Mouse (Mus musculus) MEL (cell line): ENCODE data around the gene Inpp4a. TPM values are rescaled to one million over a fixed set of nuclear protein-coding genes. Genes with fewer than 3 reads are reported as not detected.

Experiments
- DNase-seq: peaks from one replicate; pipeline ENCODE4 v3.0.0; 2011; ENCODE audit warnings: low read depth, low spot score
- H3K27ac ChIP-seq: 2 replicates; pipeline ENCODE4 v1.5.1; 2012; ENCODE audit warnings: low read depth, mild to moderate bottlenecking, control low read depth, low read length, moderate library complexity; ENCODE audit not compliant: control insufficient read depth
- H3K27me3 ChIP-seq, 2 experiments: fragments of 150-350 bp in 1 of 2; sonication (generic) in 1 of 2; 2 replicates each; pipeline ENCODE4 v1.6.1; 2012; ENCODE audit warnings: low read length in 2 of 2, mild to moderate bottlenecking in 2 of 2, improper control_type of control experiment in 1 of 2, moderate library complexity in 1 of 2; ENCODE audit not compliant: insufficient read depth in 2 of 2, control insufficient read depth in 1 of 2
- H3K36me3 ChIP-seq, 2 experiments: 2 replicates each; pipeline ENCODE4 v1.6.1; 2012 to 2014; ENCODE audit warnings: low read length in 2 of 2, improper control_type of control experiment in 1 of 2, inconsistent platforms in 1 of 2, mild to moderate bottlenecking in 1 of 2; ENCODE audit not compliant: insufficient read depth in 2 of 2, control insufficient read depth in 1 of 2
- H3K4me1 ChIP-seq, 2 experiments: fragments of 150-350 bp in 1 of 2; sonication (generic) in 1 of 2; 2 replicates each; pipeline ENCODE4 v1.6.1; 2012; ENCODE audit warnings: low read length in 2 of 2, improper control_type of control experiment in 1 of 2, mild to moderate bottlenecking in 1 of 2; ENCODE audit not compliant: insufficient read depth in 2 of 2, control insufficient read depth in 1 of 2
- H3K4me3 ChIP-seq, 2 experiments: fragments of 150-350 bp in 1 of 2; sonication (generic) in 1 of 2; 2 replicates each; pipeline ENCODE4 v1.5.1; 2012; ENCODE audit warnings: low read depth in 2 of 2, low read length in 2 of 2, mild to moderate bottlenecking in 2 of 2, moderate library complexity in 2 of 2, control low read depth in 1 of 2, improper control_type of control experiment in 1 of 2; ENCODE audit not compliant: control insufficient read depth in 1 of 2, insufficient read depth in 1 of 2
- H3K79me2 ChIP-seq: 2 replicates; pipeline ENCODE4 v1.6.1; 2012; ENCODE audit warnings: mild to moderate bottlenecking, low read length, moderate library complexity; ENCODE audit not compliant: control insufficient read depth, poor library complexity, insufficient read depth
- H3K9ac ChIP-seq: 2 replicates; pipeline ENCODE4 v1.6.1; 2012; ENCODE audit warnings: low read depth, mild to moderate bottlenecking, control low read depth, low read length, moderate library complexity; ENCODE audit not compliant: control insufficient read depth, poor library complexity, severe bottlenecking
- H3K9me3 ChIP-seq: fragments of 150-350 bp; sonication (generic); replicated peaks from 2 replicates; pipeline ENCODE4 v1.6.1; 2012; ENCODE audit warnings: mild to moderate bottlenecking, low read length, improper control_type of control experiment, moderate library complexity; ENCODE audit not compliant: insufficient read depth
- BHLHE40 ChIP-seq: IDR thresholded peaks from 2 replicates; pipeline ENCODE4 v1.6.1; 2012; ENCODE audit warnings: low read depth, mild to moderate bottlenecking, inconsistent platforms, low read length, improper control_type of control experiment, borderline replicate concordance
- CHD1 ChIP-seq: IDR thresholded peaks from 2 replicates; pipeline ENCODE4 v1.6.1; 2012; ENCODE audit warnings: low read depth, mild to moderate bottlenecking, inconsistent platforms, low read length, improper control_type of control experiment
- E2F4 ChIP-seq: IDR thresholded peaks from 2 replicates; pipeline ENCODE4 v1.6.1; 2011; ENCODE audit warnings: low read depth, low read length, improper control_type of control experiment, borderline replicate concordance
- ELF1 ChIP-seq: IDR thresholded peaks from 2 replicates; pipeline ENCODE4 v1.6.1; 2014; ENCODE audit warnings: low read depth, mild to moderate bottlenecking, inconsistent platforms, low read length, improper control_type of control experiment, moderate library complexity
- EP300 ChIP-seq, 2 experiments: IDR thresholded peaks; 2 replicates each; pipeline ENCODE4 v1.6.1; 2011; ENCODE audit warnings: improper control_type of control experiment in 2 of 2, low read length in 2 of 2, low read depth in 1 of 2, mild to moderate bottlenecking in 1 of 2
- GABPA ChIP-seq: IDR thresholded peaks from 2 replicates; pipeline ENCODE4 v1.6.1; 2012; ENCODE audit warnings: low read depth, mild to moderate bottlenecking, inconsistent platforms, low read length, improper control_type of control experiment, moderate library complexity
- GATA1 ChIP-seq: IDR thresholded peaks from 2 replicates; pipeline ENCODE4 v1.6.1; 2011; ENCODE audit warnings: low read depth, low read length, improper control_type of control experiment
- JUND ChIP-seq: IDR thresholded peaks from 2 replicates; pipeline ENCODE4 v1.6.1; 2011; ENCODE audit warnings: low read depth, mild to moderate bottlenecking, improper control_type of control experiment, low read length
- MAX ChIP-seq: IDR thresholded peaks from 2 replicates; pipeline ENCODE4 v1.6.1; 2011; ENCODE audit warnings: low read length, improper control_type of control experiment
- MYC ChIP-seq: IDR thresholded peaks from 2 replicates; pipeline ENCODE4 v1.6.1; 2011; ENCODE audit warnings: low read depth, mild to moderate bottlenecking, low read length, improper control_type of control experiment, moderate library complexity
- NELFE ChIP-seq: IDR thresholded peaks from 2 replicates; pipeline ENCODE4 v1.6.1; 2011; ENCODE audit warnings: low read depth, low read length, improper control_type of control experiment
- NRF1 ChIP-seq: IDR thresholded peaks from 2 replicates; pipeline ENCODE4 v1.6.1; 2014; ENCODE audit warnings: low read depth, mild to moderate bottlenecking, inconsistent platforms, low read length, improper control_type of control experiment, moderate library complexity; ENCODE audit not compliant: poor library complexity, insufficient read depth, severe bottlenecking
- POLR2A ChIP-seq, 2 experiments: IDR thresholded peaks; 2 replicates each; pipeline ENCODE4 v1.6.1; 2011 to 2012; ENCODE audit warnings: low read length in 2 of 2, mild to moderate bottlenecking in 2 of 2, control low read depth in 1 of 2, improper control_type of control experiment in 1 of 2, low read depth in 1 of 2, moderate library complexity in 1 of 2; ENCODE audit not compliant: control insufficient read depth in 1 of 2, insufficient read depth in 1 of 2, poor library complexity in 1 of 2
- POLR2AphosphoS5 ChIP-seq: IDR thresholded peaks from 2 replicates; pipeline ENCODE4 v1.6.1; 2012; ENCODE audit warnings: low read depth, borderline replicate concordance, mild to moderate bottlenecking, inconsistent platforms, low read length, moderate library complexity, mixed read lengths
- RAD21 ChIP-seq: IDR thresholded peaks from 2 replicates; pipeline ENCODE4 v1.6.1; 2011; ENCODE audit warnings: mild to moderate bottlenecking, low read depth, low read length, improper control_type of control experiment
- RCOR1 ChIP-seq: IDR thresholded peaks from 2 replicates; pipeline ENCODE4 v1.6.1; 2012; ENCODE audit warnings: low read depth, mild to moderate bottlenecking, inconsistent platforms, low read length, improper control_type of control experiment
- SIN3A ChIP-seq: IDR thresholded peaks from 2 replicates; pipeline ENCODE4 v1.6.1; 2012; ENCODE audit warnings: low read length, improper control_type of control experiment, inconsistent platforms
- SMC3 ChIP-seq: IDR thresholded peaks from 2 replicates; pipeline ENCODE4 v1.6.1; 2011; ENCODE audit warnings: low read depth, low read length, improper control_type of control experiment
- TBP ChIP-seq: IDR thresholded peaks from 2 replicates; pipeline ENCODE4 v1.8.0; 2011; ENCODE audit warnings: low read depth, low read length, improper control_type of control experiment
- TCF12 ChIP-seq: IDR thresholded peaks from 2 replicates; pipeline ENCODE4 v1.6.1; 2014; ENCODE audit warnings: low read depth, mild to moderate bottlenecking, inconsistent platforms, low read length, improper control_type of control experiment, moderate library complexity
- UBTF ChIP-seq: IDR thresholded peaks from 2 replicates; pipeline ENCODE4 v1.6.1; 2012; ENCODE audit warnings: low read depth, mild to moderate bottlenecking, inconsistent platforms, low read length, improper control_type of control experiment, moderate library complexity, borderline replicate concordance; ENCODE audit not compliant: insufficient read depth
- ZC3H11A ChIP-seq: IDR thresholded peaks from 2 replicates; pipeline ENCODE4 v1.6.1; 2012; ENCODE audit warnings: low read depth, mild to moderate bottlenecking, inconsistent platforms, low read length, improper control_type of control experiment
- ZNF384 ChIP-seq: IDR thresholded peaks from 2 replicates; pipeline ENCODE4 v1.6.1; 2012; ENCODE audit warnings: low read depth, mild to moderate bottlenecking, inconsistent platforms, low read length, improper control_type of control experiment
- polyA plus RNA-seq, 2 experiments: library from polyadenylated mRNA; stranded (reverse) in 1 of 2; unstranded in 1 of 2; fragments of >175 nt in 1 of 2; fragments of >200 nt in 1 of 2; gene quantifications; 2 replicates each; pipeline versions ENCODE4 v1.2.1 to v1.2.4; 2012; ENCODE audit warnings: low replicate concordance in 2 of 2, low read depth in 1 of 2; ENCODE audit not compliant: insufficient read length in 2 of 2, insufficient read depth in 1 of 2, missing spikeins in 1 of 2
- total RNA-seq: library from RNA; depleted of rRNA; stranded (reverse); fragments of 300-350 nt; gene quantifications from 2 replicates; pipeline ENCODE4 v1.2.3, GENCODE M21; 2012

Gene Inpp4a
- total and polyA plus RNA-seq, 3 experiments: 1.6 to 5.0 TPM; not detected in 1

DNA sequence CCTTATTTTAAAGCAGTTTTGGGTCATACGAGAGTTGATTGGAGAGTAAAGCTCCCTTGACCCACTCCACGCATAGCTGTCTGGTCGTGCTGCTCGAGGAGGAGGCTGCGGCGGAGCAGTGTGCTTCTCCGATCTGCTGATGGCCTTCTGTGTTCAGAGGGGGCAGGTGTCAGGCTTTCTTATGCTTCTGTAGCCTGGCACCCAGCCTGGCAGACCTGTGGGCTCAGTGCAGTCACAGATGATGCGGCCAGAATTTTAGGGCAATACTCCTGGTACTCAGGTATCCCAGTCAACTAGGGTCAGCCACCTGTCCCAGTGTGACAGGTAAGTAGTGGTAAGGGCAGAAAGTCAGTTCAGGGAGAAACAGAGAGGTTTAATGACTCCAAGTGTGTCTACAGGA is 42.9 kb downstream of the Inpp4a start:
- DNase-seq: no peak
- H3K36me3 ChIP-seq: no peaks in the 10 kb centered on the region
- no peaks in the 10 kb centered on the region for H3K27me3 ChIP-seq
- H3K4me3 ChIP-seq: no peak overlapping the region
- H3K9ac ChIP-seq: no peak overlapping the region
- no peaks in the 10 kb centered on the region for H3K4me1 ChIP-seq
- no peak for TF ChIP-seq GABPA
- no peak for TF ChIP-seq TBP
- no peak for TF ChIP-seq ELF1
- no peak for TF ChIP-seq CHD1
- no peak for TF ChIP-seq ZNF384
- no peak for TF ChIP-seq NELFE
- no peak for TF ChIP-seq MAX
- TF ChIP-seq RAD21: no peak
- no peak for TF ChIP-seq NRF1
- TF ChIP-seq ZC3H11A: no peak
- no peak for TF ChIP-seq POLR2AphosphoS5
- no peak for TF ChIP-seq GATA1
- no peak for TF ChIP-seq RCOR1
- TF ChIP-seq JUND: no peak
- TF ChIP-seq BHLHE40: no peak
- TF ChIP-seq SMC3: no peak
- no peak for TF ChIP-seq EP300 (IDR thresholded peaks at IDR 0.05; ENCODE audit: low read depth in 1 of 2, low read length in 2 of 2)
- TF ChIP-seq SIN3A: no peak
- no peak for TF ChIP-seq E2F4
- no peak for TF ChIP-seq TCF12
- H3K79me2 ChIP-seq: no peaks in the 10 kb centered on the region
- H3K27ac ChIP-seq: no peak overlapping the region
- no peaks in the 10 kb centered on the region for H3K9me3 ChIP-seq

DNA sequence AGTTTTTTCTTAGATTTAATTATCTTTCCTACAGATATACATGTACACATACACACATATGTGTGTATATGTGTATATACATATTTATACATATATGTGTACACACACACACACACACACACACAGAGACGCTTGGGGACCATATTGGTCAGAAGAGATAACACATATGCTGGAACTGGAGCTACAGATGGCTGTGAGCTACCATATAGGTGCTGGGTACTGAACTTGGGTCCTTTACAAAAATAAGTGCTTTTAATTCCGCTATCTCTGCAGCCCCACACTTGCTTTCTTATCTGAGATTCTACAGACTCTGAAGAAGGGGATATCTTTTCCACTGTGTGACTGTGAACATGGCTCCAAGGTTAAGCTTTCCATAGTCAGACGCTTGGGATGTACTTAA is 43.6 kb downstream of the Inpp4a start:
- H3K4me3 ChIP-seq: no peak overlapping the region
- no peaks in the 10 kb centered on the region for H3K36me3 ChIP-seq
- TF ChIP-seq GATA1 (peak; percentile 28; the same call in 1 of the 2 replicates), POLR2AphosphoS5 (no peak), POLR2A (IDR thresholded peaks at IDR 0.05; ENCODE audit: control insufficient read depth in 1 of 2, insufficient read depth in 1 of 2, low read depth in 1 of 2, low read length in 2 of 2, poor library complexity in 1 of 2) (no peak), UBTF (no peak), MYC (no peak)
- no peaks in the 10 kb centered on the region for H3K4me1 ChIP-seq
- no peak overlapping the region for H3K27ac ChIP-seq
- H3K9ac ChIP-seq: no peak overlapping the region
- H3K79me2 ChIP-seq: no peaks in the 10 kb centered on the region
- DNase-seq: peak; percentile 11
- H3K27me3 ChIP-seq: no peaks in the 10 kb centered on the region
- H3K9me3 ChIP-seq: no peaks in the 10 kb centered on the region
